Mouse (Mus musculus): Measurements from ENCODE around the gene Ddx27. TPM values are rescaled to one million over a fixed set of nuclear protein-coding genes. Genes with fewer than 3 reads are reported as not detected.

The Ddx27 gene
- total RNA-seq (2023) = 99.9 TPM

DNA sequence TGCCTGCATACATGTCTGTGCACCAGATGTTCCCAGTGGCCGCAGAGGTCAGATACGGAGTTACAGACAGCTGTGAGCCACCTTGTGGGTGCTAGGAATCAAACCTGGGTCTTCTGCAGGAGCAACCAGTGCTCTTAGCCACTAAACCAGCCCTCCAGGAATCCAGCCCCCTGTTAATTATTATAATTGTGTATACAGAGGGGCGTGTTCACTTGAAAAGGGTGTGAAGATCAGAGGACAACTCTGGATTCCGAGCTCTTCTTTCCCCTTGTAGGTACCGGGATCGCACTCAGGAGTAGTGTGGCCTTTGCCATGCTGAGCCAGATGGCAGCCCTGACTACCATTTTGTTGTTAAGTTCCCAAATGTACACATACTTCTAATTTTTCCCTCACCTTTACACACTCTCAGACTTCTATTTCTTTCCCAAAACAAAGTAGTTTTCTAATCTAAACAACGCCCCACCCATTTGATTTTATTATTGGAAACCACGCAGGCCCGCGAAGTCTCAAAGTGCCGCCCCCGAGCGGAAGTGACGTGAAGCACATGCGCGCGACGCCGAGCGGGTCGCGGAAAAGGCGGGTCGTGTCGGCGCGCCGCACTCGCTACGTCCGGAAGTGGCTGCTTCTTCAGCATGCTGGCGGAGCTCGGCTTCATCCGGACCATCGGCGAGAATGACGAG lies at the start of gene Ddx27:
Ddx27 (plus strand) TSS at position 492 of the 680 bp plus-strand sequence.

DNA sequence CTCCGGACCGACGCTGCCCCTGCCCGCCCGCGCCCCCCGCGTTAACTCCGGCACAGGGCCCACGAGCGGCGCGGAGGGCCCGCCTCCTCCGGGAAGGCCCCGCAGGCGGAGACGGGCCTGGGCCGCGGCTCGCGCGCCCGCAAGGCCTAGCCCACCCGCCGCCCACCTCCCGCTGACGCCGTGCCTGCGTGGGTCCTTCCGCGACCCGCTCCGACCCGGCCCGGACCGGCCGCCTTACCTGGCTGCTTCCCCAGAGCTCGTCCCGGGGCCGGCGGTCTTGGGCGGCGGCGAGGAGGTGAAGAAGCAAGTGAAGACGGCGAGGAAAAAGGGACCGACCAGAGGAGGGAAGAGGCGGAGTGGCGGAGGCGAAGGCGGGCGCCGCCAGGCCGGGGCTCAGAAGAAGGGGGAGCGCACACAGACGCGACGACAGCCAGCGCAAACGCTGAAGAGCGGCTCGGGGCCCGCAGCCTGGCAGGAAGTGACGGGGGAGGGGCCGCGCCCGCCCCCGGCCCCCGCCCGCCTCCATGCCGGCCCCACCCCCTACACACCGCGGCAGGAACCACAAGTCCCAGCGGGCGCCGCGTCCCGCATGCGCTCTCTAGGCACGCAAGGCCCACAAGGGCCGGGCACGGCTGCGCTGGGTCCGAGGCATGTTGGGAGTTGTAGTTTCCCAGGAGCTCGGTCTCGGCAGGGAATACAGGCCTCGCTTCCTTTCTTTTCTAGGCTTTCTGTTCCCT lies 19.0 kb upstream of the Ddx27 start, which contains the start of gene Stau1:
Stau1 (minus strand) TSS at position 504 of the 737 bp plus-strand sequence.

DNA sequence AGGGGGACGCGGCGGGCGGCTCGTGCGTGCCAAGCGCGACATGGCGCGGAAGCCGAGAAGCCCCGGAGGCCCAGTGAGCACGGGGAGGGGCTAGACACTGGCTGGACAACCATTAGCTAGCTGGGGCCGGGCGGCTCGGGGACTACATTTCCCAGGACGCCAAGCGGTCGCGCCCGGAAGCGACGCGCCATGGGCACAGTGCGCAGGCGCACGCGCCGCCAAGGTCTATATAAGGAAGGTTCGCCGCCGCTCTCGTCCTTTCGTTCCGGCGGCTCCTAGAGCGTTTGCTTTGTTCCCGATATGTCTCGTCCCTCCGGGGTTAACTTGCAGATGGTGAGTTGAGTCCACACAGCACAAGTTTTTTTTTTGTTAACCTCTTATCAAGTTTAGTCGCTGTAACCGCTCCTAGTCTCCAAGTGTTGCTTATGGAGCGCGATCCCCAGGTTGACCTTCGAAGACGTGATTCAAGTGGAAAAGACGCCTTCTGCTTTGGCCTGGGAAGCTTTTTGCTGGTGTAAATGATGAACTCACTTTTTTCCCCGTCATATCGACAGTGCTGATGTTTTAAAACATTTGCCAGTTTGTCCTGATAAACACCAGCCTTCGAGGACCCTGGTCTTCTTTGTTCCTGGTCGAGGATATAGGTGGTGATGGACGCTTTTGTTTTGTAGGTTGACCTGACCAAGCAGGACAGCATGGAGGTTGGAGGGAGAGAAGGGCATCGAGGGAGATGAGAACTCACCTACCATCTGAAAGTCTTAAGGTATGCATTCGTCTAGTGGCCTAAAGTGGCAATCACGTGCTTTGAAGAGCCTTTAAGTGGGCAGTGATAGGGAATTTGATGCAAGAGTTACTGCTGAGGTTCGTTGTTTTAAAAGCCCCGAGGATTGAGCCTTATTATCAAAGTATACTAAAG lies 48.2 kb downstream of the Ddx27 start, which contains the start of gene Znfx1:
Znfx1 (minus strand) TSS at position 51 of the 916 bp plus-strand sequence.

Other genes with a start within 250 kb of the Ddx27 start
- gene Trp53rkb, start 222.7 kb upstream of the Ddx27 start, total RNA-seq (2023) = 10.9 TPM
- 51.8 TPM for gene Arfgef2, start 209.6 kb upstream of the Ddx27 start, total RNA-seq (2023)
- 69.4 TPM for gene Cse1l, start 109.2 kb upstream of the Ddx27 start, total RNA-seq (2023)
- 94.3 TPM for gene Stau1, start 18.9 kb upstream of the Ddx27 start, total RNA-seq (2023)
- gene Znfx1, start 47.8 kb downstream of the Ddx27 start, total RNA-seq (2023) = 59.4 TPM
- 1.0 TPM for gene Kcnb1, start 175.0 kb downstream of the Ddx27 start, total RNA-seq (2023)
- 0.53 TPM for gene Ptgis, start 225.4 kb downstream of the Ddx27 start, total RNA-seq (2023)